Mouse (Mus musculus) forebrain, embryonic 13.5 days (tissue): ENCODE results near the gene Capn12. TPM values are rescaled to one million over a fixed set of nuclear protein-coding genes. Genes with fewer than 3 reads are reported as not detected.
"Not testable (repeated sequence)": the region's sequence is repeated elsewhere in the genome, so short reads cannot be mapped to it uniquely, and the experiment has no call there.

Source experiments
- ATAC-seq: fragments of 200-750 bp; cut with Nextera tagmentation; 2 replicates; pipeline ENCODE4 v1.8.0; 2017
- H3K27ac ChIP-seq: fragments of 300-500 bp; sonication (generic); 2 replicates; pipeline ENCODE4 v1.5.1; 2015; ENCODE audit warnings: inconsistent platforms, mild to moderate bottlenecking, moderate library complexity
- H3K27me3 ChIP-seq: fragments of 300-500 bp; sonication (generic); 2 replicates; pipeline ENCODE4 v1.6.1; 2015; ENCODE audit warnings: mild to moderate bottlenecking, inconsistent platforms
- H3K36me3 ChIP-seq: fragments of 300-500 bp; sonication (generic); 2 replicates; pipeline ENCODE4 v1.6.1; 2015; ENCODE audit warnings: mild to moderate bottlenecking, inconsistent platforms; ENCODE audit not compliant: poor library complexity, severe bottlenecking
- H3K4me1 ChIP-seq: fragments of 300-500 bp; sonication (generic); 2 replicates; pipeline ENCODE4 v1.6.1; 2015; ENCODE audit warnings: inconsistent platforms
- H3K4me2 ChIP-seq: fragments of 300-500 bp; sonication (generic); 2 replicates; pipeline ENCODE4 v1.6.1; 2015; ENCODE audit warnings: inconsistent platforms, mild to moderate bottlenecking, moderate library complexity
- H3K4me3 ChIP-seq: fragments of 300-500 bp; sonication (generic); 2 replicates; pipeline ENCODE4 v1.5.1; 2015; ENCODE audit warnings: mild to moderate bottlenecking, inconsistent platforms
- H3K9ac ChIP-seq: fragments of 300-500 bp; sonication (generic); 2 replicates; pipeline ENCODE4 v1.6.1; 2015; ENCODE audit warnings: mild to moderate bottlenecking, inconsistent platforms
- H3K9me3 ChIP-seq: fragments of 300-500 bp; sonication (generic); replicated peaks from 2 replicates; pipeline ENCODE4 v1.6.1; 2016; ENCODE audit warnings: inconsistent platforms
- WGBS: fragments of 180-500 bp; shearing (Covaris S2); methylation state at CpG from one replicate; pipeline ENCODE4 v1.1.7; 2015; 5-methylcytosine and 5-hydroxymethylcytosine counted together
- polyA plus RNA-seq: library from polyadenylated mRNA; unstranded; fragments of >200 nt; fragmentation: Nextera tagmentation; extraction: Ambion mirVana; gene quantifications from 2 replicates; pipeline ENCODE4 v1.2.1, GENCODE M21; 2015

Capn12 gene
- polyA plus RNA-seq, 1 experiment from 2014 or later = 0.30 TPM

GRCm38 (mm10) chr7:28883039-28883438 lies 1.8 kb downstream of the Capn12 start:
- H3K9me3 ChIP-seq = no peaks in the 10 kb centered on the region
- ATAC-seq = no peak
- no peak overlapping the region for H3K4me2 ChIP-seq
- 70% methylated on average over 11 of the region's 11 CpGs for WGBS
- H3K4me1 ChIP-seq = 0 out of 2 replicates have a peak, but pooled peaks cover 5% of the 10 kb centered on the region
- no peak overlapping the region for H3K27ac ChIP-seq
- H3K27me3 ChIP-seq = peaks cover 15% of the 10 kb centered on the region
- no peak overlapping the region for H3K4me3 ChIP-seq
- no peaks in the 10 kb centered on the region for H3K36me3 ChIP-seq
- H3K9ac ChIP-seq = no peak overlapping the region

- H3K4me1 ChIP-seq, H3K4me2 ChIP-seq, H3K36me3 ChIP-seq, H3K27ac ChIP-seq, H3K9ac ChIP-seq, ATAC-seq, H3K4me3 ChIP-seq, H3K9me3 ChIP-seq: not testable (repeated sequence)
- peaks cover 22% of the 10 kb centered on the region for H3K27me3 ChIP-seq
- WGBS = 85% methylated on average over 4 of the region's 4 CpGs
Observed at GRCm38 (mm10) chr7:28883704-28884103, 2.5 kb downstream of the Capn12 start.

GRCm38 (mm10) chr7:28886486-28886885 lies 5.3 kb downstream of the Capn12 start:
- Histone ChIP-seq H3K36me3 (peaks cover 4% of the 10 kb centered on the region), H3K4me2 (no peak overlapping the region), H3K27me3 (peaks cover 40% of the 10 kb centered on the region), H3K9ac (no peak overlapping the region), H3K4me3 (no peak overlapping the region), H3K9me3 (no peaks in the 10 kb centered on the region), H3K27ac (no peak overlapping the region), H3K4me1 (peaks cover 10% of the 10 kb centered on the region)
- no peak; the same call in 1 of the 2 replicates for ATAC-seq
- WGBS = 19% methylated on average over 14 of the region's 14 CpGs

GRCm38 (mm10) chr7:28888701-28889161 lies 7.5 kb downstream of the Capn12 start:
- H3K4me2 ChIP-seq = peak overlapping the region; percentile 62
- WGBS = 3% methylated on average over 27 of the region's 27 CpGs
- H3K36me3 ChIP-seq = peaks cover 25% of the 10 kb centered on the region
- peak overlapping the region; percentile 51 for H3K9ac ChIP-seq
- peaks cover 40% of the 10 kb centered on the region for H3K27me3 ChIP-seq
- no peaks in the 10 kb centered on the region for H3K9me3 ChIP-seq
- H3K4me1 ChIP-seq = peaks cover 9% of the 10 kb centered on the region
- peak overlapping the region; percentile 37 for H3K4me3 ChIP-seq
- H3K27ac ChIP-seq = no peak overlapping the region
- ATAC-seq = 0 out of 2 replicates have a peak, but pooled peaks have one; percentile 14

DNA sequence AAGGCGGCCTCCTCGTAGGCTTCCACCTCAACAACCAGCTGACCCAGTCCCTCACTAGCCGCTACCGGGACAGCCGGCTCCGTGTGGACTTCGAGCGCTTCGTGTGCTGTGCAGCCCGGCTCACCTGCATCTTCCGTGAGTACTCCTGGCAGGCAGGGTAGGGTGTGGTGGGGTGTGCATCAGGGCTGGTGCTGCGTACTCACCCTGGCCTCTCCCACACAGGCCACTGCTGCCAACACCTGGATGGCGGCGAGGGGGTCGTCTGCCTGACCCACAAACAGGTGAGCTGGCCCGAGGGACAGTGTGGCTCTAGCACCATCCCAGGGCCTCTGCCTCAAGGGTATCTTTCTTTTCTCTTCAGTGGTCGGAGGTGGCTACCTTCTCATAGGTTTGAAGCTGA lies 11.4 kb downstream of the Capn12 start:
- peaks cover 64% of the 10 kb centered on the region for H3K36me3 ChIP-seq

GRCm38 (mm10) chr7:28893643-28894265 lies 12.5 kb downstream of the Capn12 start:
- H3K36me3 ChIP-seq = peaks cover 75% of the 10 kb centered on the region
- ATAC-seq = no peak
- no peak overlapping the region for H3K27ac ChIP-seq
- no peak overlapping the region for H3K4me3 ChIP-seq
- H3K9me3 ChIP-seq = no peaks in the 10 kb centered on the region
- H3K27me3 ChIP-seq = peaks cover 17% of the 10 kb centered on the region
- H3K4me2 ChIP-seq = no peak overlapping the region
- H3K9ac ChIP-seq = no peak overlapping the region
- peaks cover 4% of the 10 kb centered on the region for H3K4me1 ChIP-seq
- WGBS = 53% methylated on average over 7 of the region's 7 CpGs

More for the DNA sequence above, 11.4 kb downstream of the Capn12 start:
- no peaks in the 10 kb centered on the region for H3K9me3 ChIP-seq
- ATAC-seq = no peak
- H3K9ac ChIP-seq = no peak overlapping the region
- no peak overlapping the region for H3K27ac ChIP-seq
- H3K4me1 ChIP-seq = peaks cover 9% of the 10 kb centered on the region
- WGBS = 97% methylated on average over 17 of the region's 17 CpGs
- H3K4me2 ChIP-seq = no peak overlapping the region
- H3K4me3 ChIP-seq = no peak overlapping the region
- peaks cover 28% of the 10 kb centered on the region for H3K27me3 ChIP-seq

- ATAC-seq = no peak
- 70% methylated on average over 5 of the region's 5 CpGs for WGBS
- Histone ChIP-seq H3K4me2 (no peak overlapping the region), H3K4me1 (no peaks in the 10 kb centered on the region), H3K36me3 (peaks cover 87% of the 10 kb centered on the region), H3K9me3 (no peaks in the 10 kb centered on the region), H3K4me3 (no peak overlapping the region), H3K27ac (no peak overlapping the region), H3K27me3 (peaks cover 5% of the 10 kb centered on the region), H3K9ac (no peak overlapping the region; the same call in 1 of the 2 replicates)
Observed at GRCm38 (mm10) chr7:28894942-28895341, 13.7 kb downstream of the Capn12 start.

DNA sequence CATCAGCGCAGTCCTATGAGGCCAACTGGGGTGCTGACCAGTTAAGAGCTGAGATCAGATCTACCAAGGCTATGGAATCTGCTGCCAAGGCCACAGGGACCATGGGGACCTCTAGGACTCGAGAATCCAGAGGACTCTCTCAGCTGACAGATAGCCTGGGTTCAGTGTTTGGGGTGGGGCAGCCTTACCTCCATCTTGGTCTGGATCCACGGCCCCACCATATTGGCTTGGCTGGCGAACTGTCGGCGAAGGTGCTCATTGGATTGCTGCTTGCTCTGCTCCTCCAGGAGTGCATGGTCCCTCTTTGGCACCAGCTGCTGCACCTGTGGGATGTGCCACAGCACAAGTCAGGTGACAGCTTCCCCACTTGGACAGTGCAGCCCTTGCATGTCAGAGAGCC lies 16.4 kb downstream of the Capn12 start:
- Histone ChIP-seq H3K27ac (no peak overlapping the region), H3K9me3 (no peaks in the 10 kb centered on the region), H3K4me1 (no peaks in the 10 kb centered on the region), H3K36me3 (peaks cover 98% of the 10 kb centered on the region), H3K4me2 (no peak overlapping the region), H3K9ac (no peak overlapping the region), H3K27me3 (no peaks in the 10 kb centered on the region), H3K4me3 (no peak overlapping the region)
- 93% methylated on average over 6 of the region's 6 CpGs for WGBS
- no peak for ATAC-seq

DNA sequence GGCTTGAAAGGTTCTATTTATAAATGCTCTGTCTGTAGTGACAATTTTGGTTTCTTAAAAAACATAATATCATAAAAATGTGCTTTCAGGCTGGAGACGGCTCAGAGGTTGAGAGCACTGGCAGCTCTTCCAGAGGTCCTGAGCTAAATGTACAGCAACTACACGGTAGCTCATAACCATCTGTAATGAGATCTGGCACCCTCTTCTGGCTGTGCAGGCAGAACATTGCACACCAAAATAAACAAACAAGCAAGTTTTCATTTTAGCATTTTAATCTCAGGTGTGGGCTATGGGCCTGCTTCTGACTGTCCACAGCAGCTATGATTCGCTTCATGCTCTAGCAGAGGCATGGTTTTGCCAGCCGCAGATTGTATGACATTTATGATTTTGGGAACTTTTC lies 18.8 kb downstream of the Capn12 start:
- no peaks in the 10 kb centered on the region for H3K27me3 ChIP-seq
- H3K4me3 ChIP-seq = no peak overlapping the region
- no peak for ATAC-seq
- no peak overlapping the region for H3K9ac ChIP-seq
- no peak overlapping the region for H3K4me2 ChIP-seq
- peaks cover 100% of the 10 kb centered on the region for H3K36me3 ChIP-seq
- no peak overlapping the region for H3K27ac ChIP-seq
- 89% methylated on average over 4 of the region's 4 CpGs for WGBS
- no peaks in the 10 kb centered on the region for H3K4me1 ChIP-seq
- H3K9me3 ChIP-seq = no peaks in the 10 kb centered on the region

GRCm38 (mm10) chr7:28901311-28902125 lies 20.3 kb downstream of the Capn12 start:
- peaks cover 100% of the 10 kb centered on the region for H3K36me3 ChIP-seq
- no peaks in the 10 kb centered on the region for H3K9me3 ChIP-seq
- peak overlapping the region; percentile 35; the same call in 1 of the 2 replicates for H3K27ac ChIP-seq
- WGBS = 91% methylated on average over 13 of the region's 13 CpGs
- 0 out of 2 replicates have a peak, but pooled peaks have one; percentile 30 for ATAC-seq
- no peak overlapping the region for H3K4me3 ChIP-seq
- H3K9ac ChIP-seq = no peak overlapping the region
- H3K27me3 ChIP-seq = no peaks in the 10 kb centered on the region
- no peaks in the 10 kb centered on the region for H3K4me1 ChIP-seq
- H3K4me2 ChIP-seq = no peak overlapping the region

GRCm38 (mm10) chr7:28902180-28902579 lies 21.0 kb downstream of the Capn12 start:
- H3K27me3 ChIP-seq = no peaks in the 10 kb centered on the region
- H3K9me3 ChIP-seq = no peaks in the 10 kb centered on the region
- 93% methylated on average over 6 of the region's 6 CpGs for WGBS
- no peak overlapping the region for H3K27ac ChIP-seq
- H3K9ac ChIP-seq = no peak overlapping the region
- H3K36me3 ChIP-seq = peaks cover 100% of the 10 kb centered on the region
- H3K4me1 ChIP-seq = no peaks in the 10 kb centered on the region
- no peak for ATAC-seq
- H3K4me3 ChIP-seq = no peak overlapping the region
- no peak overlapping the region for H3K4me2 ChIP-seq

DNA sequence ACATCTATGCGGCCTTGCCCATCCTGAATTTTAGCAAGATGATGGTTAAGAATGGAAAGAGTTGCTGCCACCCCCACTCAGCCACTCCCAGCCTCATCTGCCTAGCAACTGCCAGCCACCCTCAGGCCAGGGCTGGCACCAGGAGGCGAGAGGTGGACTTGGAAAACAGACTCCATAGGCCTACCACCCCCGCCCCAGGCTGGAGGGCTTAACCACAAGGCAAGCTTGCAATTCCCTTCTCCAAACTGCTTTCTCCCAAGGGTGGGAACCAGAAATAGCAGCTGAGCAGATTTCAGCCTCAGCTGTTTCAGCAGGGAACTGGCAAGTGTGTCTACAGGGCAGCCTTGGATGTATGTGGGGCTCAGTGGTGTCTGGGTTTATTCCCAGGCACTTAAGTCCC lies 21.6 kb downstream of the Capn12 start:
- 93% methylated on average over 3 of the region's 3 CpGs for WGBS

More for the DNA sequence above, 21.6 kb downstream of the Capn12 start:
- Histone ChIP-seq H3K4me2 (no peak overlapping the region), H3K9me3 (no peaks in the 10 kb centered on the region), H3K27me3 (no peaks in the 10 kb centered on the region), H3K4me3 (no peak overlapping the region), H3K27ac (no peak overlapping the region), H3K4me1 (no peaks in the 10 kb centered on the region), H3K9ac (no peak overlapping the region), H3K36me3 (peaks cover 100% of the 10 kb centered on the region)
- ATAC-seq = no peak
